In genomic region chr3:127383231-127383630, GRCm38 (mm10) we compare ENCODE assay signal across 16 mouse cellular contexts.
DNase-seq lines count a peak whose midpoint lies in the region.
"Had no signal": no experiment of that assay in that cellular context is flagged by ENCODE, and none has a peak within 500 bp of the region (broad histone marks: within the 10 kb centered on the region; RNA-seq: fewer than 3 reads in every experiment).

No protein-coding gene starts in this region.

- DNase-seq in cerebellum, postnatal 10 days = peak; percentile 61 to 70
- no peak for DNase-seq in cerebellum, postnatal 25 days
- peak; percentile 41 to 54 for DNase-seq in cerebellum, postnatal 14 days
- no peak for DNase-seq in cerebellum, adult 9-11 months
- peak; percentile 66 for DNase-seq in heart, adult 11 months
- no peak for DNase-seq in heart, postnatal 4 days
- DNase-seq: adrenal gland, adult 2 months; adrenal gland, adult 8-10 months; adrenal gland, postnatal 10 days; adrenal gland, postnatal 14 days; adrenal gland, postnatal 25 days; adrenal gland, postnatal 36 days; B cell, adult 2 months; cerebellum, adult 11 months; cerebellum, adult 11-12 months; cerebellum, adult 18-20 months had no signal

Comparison
In these comparisons a context has a peak if more than half of its experiments do, and no peak if none do; other contexts are left out.
1. DNase-seq: peak in cerebellum, postnatal 10 days (2 of 2), cerebellum, postnatal 14 days (2 of 2) and heart, adult 11 months (single experiment); none in cerebellum, postnatal 25 days (0 of 2), cerebellum, adult 9-11 months (single experiment) and heart, postnatal 4 days (single experiment).